Mouse (Mus musculus) mammary gland, adult 2 months (tissue): ENCODE data around the gene Svip. TPM values are rescaled to one million over a fixed set of nuclear protein-coding genes. Genes with fewer than 3 reads are reported as not detected.

Source experiments
- polyA plus RNA-seq: library from polyadenylated mRNA; depleted of rRNA; stranded (reverse); fragments of >200 nt; gene quantifications from 2 replicates; pipeline ENCODE4 v1.2.3, GENCODE M21; 2012; ENCODE audit warnings: low replicate concordance; rRNA removed

Gene Svip
- polyA plus RNA-seq: 0.90 and 5.0 TPM in 2 replicates

GRCm38 (mm10) chr7:52005511-52006295 is at the start of gene Svip:
Gene Svip, minus strand, starts transcription at chr7:52006018.

GRCm38 (mm10) chr7:52015628-52016027 is 9.8 kb upstream of the Svip start, which contains the start of gene 1700015G11Rik:
Gene 1700015G11Rik, minus strand, starts transcription at chr7:52015728.

Other genes with a start within 250 kb of the Svip start
- 1.4 and 1.8 TPM in 2 replicates for gene Gas2, start 144.0 kb downstream of the Svip start, polyA plus RNA-seq
- gene Fancf, start 143.8 kb downstream of the Svip start, polyA plus RNA-seq: 4.7 and 11.4 TPM in 2 replicates
- gene 1700015G11Rik, start 9.7 kb upstream of the Svip start, polyA plus RNA-seq: not detected in 2 replicates